Mouse (Mus musculus): Measurements from ENCODE around the gene Daam1. TPM values are rescaled to one million over a fixed set of nuclear protein-coding genes. Genes with fewer than 3 reads are reported as not detected.

The Daam1 gene
- total and polyA plus RNA-seq, 2 experiments, result 7.7 to 33.4 TPM

- no peak for TF ChIP-seq POLR2A (IDR thresholded peaks at IDR 0.05; ENCODE audit: extremely low read depth, insufficient read depth, low read length)
- no peak for TF ChIP-seq CTCF (IDR thresholded peaks at IDR 0.05; ENCODE audit: low read depth, low read length)
- Histone ChIP-seq H3K79me2 (ENCODE audit: control insufficient read depth, insufficient read depth, low read length) (peaks cover 24% of the 10 kb centered on the region; the same call in 1 of the 2 replicates), H3K36me3 (ENCODE audit: control insufficient read depth, insufficient read depth, low read length) (peaks cover 8% of the 10 kb centered on the region; the same call in 1 of the 2 replicates), H3K4me1 (ENCODE audit: control insufficient read depth, insufficient read depth, low read length) (peaks cover 41% of the 10 kb centered on the region), H3K9ac (ENCODE audit: low read depth, low read length) (no peak overlapping the region), H3K4me3 (ENCODE audit: insufficient read depth, low read depth, low read length) (no peak overlapping the region), H3K27me3 (ENCODE audit: control insufficient read depth, insufficient read depth, low read length) (no peaks in the 10 kb centered on the region), H3K27ac (replicated peaks; ENCODE audit: insufficient read depth, low read depth, low read length) (peak overlapping the region; percentile 43)
- WGBS, result 50% methylated on average over 9 of the region's 9 CpGs
- DNase-seq (ENCODE audit: extremely low read depth, low read depth, low spot score), result peak; percentile 63
Observed at GRCm38 (mm10) chr12:71932433-71933386, 101.8 kb downstream of the Daam1 start.

- WGBS, result 18% methylated on average over 6 of the region's 6 CpGs
- H3K4me1 ChIP-seq (ENCODE audit: control insufficient read depth, insufficient read depth, low read length), result peaks cover 41% of the 10 kb centered on the region
Observed at GRCm38 (mm10) chr12:71933989-71934645, 103.2 kb downstream of the Daam1 start.

GRCm38 (mm10) chr12:71936636-71937035 lies 105.8 kb downstream of the Daam1 start:
- DNase-seq (ENCODE audit: extremely low read depth, low read depth, low spot score), result peak; percentile 100
- Histone ChIP-seq H3K79me2 (ENCODE audit: control insufficient read depth, insufficient read depth, low read length) (peaks cover 13% of the 10 kb centered on the region; the same call in 1 of the 2 replicates), H3K36me3 (ENCODE audit: control insufficient read depth, insufficient read depth, low read length) (peaks cover 14% of the 10 kb centered on the region; the same call in 1 of the 2 replicates), H3K4me1 (ENCODE audit: control insufficient read depth, insufficient read depth, low read length) (peaks cover 42% of the 10 kb centered on the region), H3K9ac (ENCODE audit: low read depth, low read length) (no peak overlapping the region), H3K4me3 (ENCODE audit: insufficient read depth, low read depth, low read length) (no peak overlapping the region), H3K27me3 (ENCODE audit: control insufficient read depth, insufficient read depth, low read length) (no peaks in the 10 kb centered on the region), H3K27ac (replicated peaks; ENCODE audit: insufficient read depth, low read depth, low read length) (peak overlapping the region; percentile 49)
- no peak for TF ChIP-seq POLR2A (IDR thresholded peaks at IDR 0.05; ENCODE audit: extremely low read depth, insufficient read depth, low read length)
- no peak for TF ChIP-seq CTCF (IDR thresholded peaks at IDR 0.05; ENCODE audit: low read depth, low read length)
- 14% methylated on average over 1 of the region's 1 CpGs for WGBS

More at GRCm38 (mm10) chr12:71933989-71934645, 103.2 kb downstream of the Daam1 start:
- Histone ChIP-seq H3K79me2 (ENCODE audit: control insufficient read depth, insufficient read depth, low read length) (peaks cover 23% of the 10 kb centered on the region; the same call in 1 of the 2 replicates), H3K36me3 (ENCODE audit: control insufficient read depth, insufficient read depth, low read length) (peaks cover 14% of the 10 kb centered on the region; the same call in 1 of the 2 replicates), H3K27ac (replicated peaks; ENCODE audit: insufficient read depth, low read depth, low read length) (peak overlapping the region; percentile 91), H3K4me3 (ENCODE audit: insufficient read depth, low read depth, low read length) (no peak overlapping the region; the same call in 1 of the 2 replicates), H3K27me3 (ENCODE audit: control insufficient read depth, insufficient read depth, low read length) (no peaks in the 10 kb centered on the region), H3K9ac (ENCODE audit: low read depth, low read length) (peak overlapping the region; percentile 25)
- DNase-seq (ENCODE audit: extremely low read depth, low read depth, low spot score), result peak; percentile 97
- TF ChIP-seq POLR2A (IDR thresholded peaks at IDR 0.05; ENCODE audit: extremely low read depth, insufficient read depth, low read length) (no peak), CTCF (IDR thresholded peaks at IDR 0.05; ENCODE audit: low read depth, low read length) (no peak)

GRCm38 (mm10) chr12:71938513-71938912 lies 107.6 kb downstream of the Daam1 start:
- Histone ChIP-seq H3K9ac (ENCODE audit: low read depth, low read length) (no peak overlapping the region), H3K4me3 (ENCODE audit: insufficient read depth, low read depth, low read length) (no peak overlapping the region), H3K79me2 (ENCODE audit: control insufficient read depth, insufficient read depth, low read length) (peaks cover 13% of the 10 kb centered on the region; the same call in 1 of the 2 replicates), H3K4me1 (ENCODE audit: control insufficient read depth, insufficient read depth, low read length) (peaks cover 34% of the 10 kb centered on the region), H3K27ac (replicated peaks; ENCODE audit: insufficient read depth, low read depth, low read length) (no peak overlapping the region), H3K36me3 (ENCODE audit: control insufficient read depth, insufficient read depth, low read length) (peaks cover 16% of the 10 kb centered on the region; the same call in 1 of the 2 replicates), H3K27me3 (ENCODE audit: control insufficient read depth, insufficient read depth, low read length) (no peaks in the 10 kb centered on the region)
- no peak for TF ChIP-seq POLR2A (IDR thresholded peaks at IDR 0.05; ENCODE audit: extremely low read depth, insufficient read depth, low read length)
- TF ChIP-seq CTCF (IDR thresholded peaks at IDR 0.05; ENCODE audit: low read depth, low read length), result no peak
- DNase-seq (ENCODE audit: extremely low read depth, low read depth, low spot score), result no peak
- 93% methylated on average over 5 of the region's 5 CpGs for WGBS

GRCm38 (mm10) chr12:71941290-71941689 lies 110.4 kb downstream of the Daam1 start:
- TF ChIP-seq POLR2A (IDR thresholded peaks at IDR 0.05; ENCODE audit: extremely low read depth, insufficient read depth, low read length) (no peak), CTCF (IDR thresholded peaks at IDR 0.05; ENCODE audit: low read depth, low read length) (no peak)
- Histone ChIP-seq H3K4me1 (ENCODE audit: control insufficient read depth, insufficient read depth, low read length) (peaks cover 17% of the 10 kb centered on the region), H3K4me3 (ENCODE audit: insufficient read depth, low read depth, low read length) (no peak overlapping the region), H3K9ac (ENCODE audit: low read depth, low read length) (no peak overlapping the region), H3K27ac (replicated peaks; ENCODE audit: insufficient read depth, low read depth, low read length) (no peak overlapping the region), H3K27me3 (ENCODE audit: control insufficient read depth, insufficient read depth, low read length) (no peaks in the 10 kb centered on the region), H3K79me2 (ENCODE audit: control insufficient read depth, insufficient read depth, low read length) (peaks cover 10% of the 10 kb centered on the region; the same call in 1 of the 2 replicates), H3K36me3 (ENCODE audit: control insufficient read depth, insufficient read depth, low read length) (peaks cover 42% of the 10 kb centered on the region)
- 71% methylated on average over 5 of the region's 5 CpGs for WGBS
- no peak for DNase-seq (ENCODE audit: extremely low read depth, low read depth, low spot score)
